Mouse (Mus musculus) megakaryocyte-erythroid progenitor cell, adult 5-6 weeks (primary cell): ENCODE results near the gene Clca4a. TPM values are rescaled to one million over a fixed set of nuclear protein-coding genes. Genes with fewer than 3 reads are reported as not detected.
"Not testable (repeated sequence)": the region's sequence is repeated elsewhere in the genome, so short reads cannot be mapped to it uniquely, and the experiment has no call there.

Experiments
- ATAC-seq: replicated peaks from 2 replicates; pipeline ENCODE4 v1.8.0; 2016; ENCODE audit warnings: mild to moderate bottlenecking, inconsistent platforms; ENCODE audit not compliant: severe bottlenecking, poor library complexity, low FRiP score, low TSS enrichment
- total RNA-seq, 2 experiments: library from RNA; stranded (forward) in 1 of 2; stranded (reverse) in 1 of 2; fragments of 200-1000, 215-1000 nt in 1 of 2; fragments of >200 nt in 1 of 2; fragmentation: Nextera tagmentation in 1 of 2; gene quantifications; 2 replicates each; pipeline ENCODE4 v1.2.3; 2014 to 2017

Clca4a gene
- not detected in 2 replicates for total RNA-seq (2014; fragmentation: Nextera tagmentation)
- total RNA-seq (2017), result not detected in 2 replicates

- no peak for ATAC-seq
Observed at GRCm38 (mm10) chr3:144974945-144975344, at the start of gene Clca4a. Gene Clca4a (minus strand): TSS chr3:144975045.

GRCm38 (mm10) chr3:145017807-145018206 lies 43.0 kb upstream of the Clca4a start:
- ATAC-seq, result no peak

GRCm38 (mm10) chr3:145004422-145004821 lies 29.6 kb upstream of the Clca4a start:
- peak; percentile 69 for ATAC-seq

GRCm38 (mm10) chr3:145000912-145001311 lies 26.1 kb upstream of the Clca4a start:
- no peak for ATAC-seq

GRCm38 (mm10) chr3:144993055-144993454 lies 18.2 kb upstream of the Clca4a start:
- no peak for ATAC-seq

GRCm38 (mm10) chr3:144992618-144993017 lies 17.8 kb upstream of the Clca4a start:
- ATAC-seq, result no peak

GRCm38 (mm10) chr3:144985890-144986289 lies 11.0 kb upstream of the Clca4a start:
- no peak for ATAC-seq

GRCm38 (mm10) chr3:144980551-144980950 lies 5.7 kb upstream of the Clca4a start:
- ATAC-seq, result no peak

- ATAC-seq, result no peak
Observed at GRCm38 (mm10) chr3:144977631-144978030, 2.8 kb upstream of the Clca4a start.

- no peak for ATAC-seq
Observed at GRCm38 (mm10) chr3:144976091-144976490, 1.2 kb upstream of the Clca4a start.

GRCm38 (mm10) chr3:144971553-144972270 lies 3.1 kb downstream of the Clca4a start:
- ATAC-seq, result no peak

- no peak for ATAC-seq
Observed at GRCm38 (mm10) chr3:144969755-144970154, 5.1 kb downstream of the Clca4a start.

- ATAC-seq, result no peak
Observed at GRCm38 (mm10) chr3:144966074-144966473, 8.8 kb downstream of the Clca4a start.

- no peak for ATAC-seq
Observed at GRCm38 (mm10) chr3:144950829-144951228, 24.0 kb downstream of the Clca4a start.

GRCm38 (mm10) chr3:144947376-144947775 lies 27.5 kb downstream of the Clca4a start:
- ATAC-seq, result not testable (repeated sequence)

- ATAC-seq, result not testable (repeated sequence)
Observed at GRCm38 (mm10) chr3:144933625-144934024, 41.2 kb downstream of the Clca4a start.

- ATAC-seq, result peak; percentile 59; the same call in 1 of the 2 replicates
Observed at GRCm38 (mm10) chr3:144933011-144933491, 41.8 kb downstream of the Clca4a start.

- ATAC-seq, result no peak
Observed at GRCm38 (mm10) chr3:144932335-144932734, 42.5 kb downstream of the Clca4a start, which contains the start of gene Clca4b. Gene Clca4b (minus strand): TSS chr3:144932529.

GRCm38 (mm10) chr3:144914014-144914413 lies 60.8 kb downstream of the Clca4a start:
- ATAC-seq, result no peak
